Mouse (Mus musculus): ENCODE measurements around the gene Vmn1r127.
"Not testable (repeated sequence)": the region's sequence is repeated elsewhere in the genome, so short reads cannot be mapped to it uniquely, and the experiment has no call there.

Vmn1r127 gene

DNA sequence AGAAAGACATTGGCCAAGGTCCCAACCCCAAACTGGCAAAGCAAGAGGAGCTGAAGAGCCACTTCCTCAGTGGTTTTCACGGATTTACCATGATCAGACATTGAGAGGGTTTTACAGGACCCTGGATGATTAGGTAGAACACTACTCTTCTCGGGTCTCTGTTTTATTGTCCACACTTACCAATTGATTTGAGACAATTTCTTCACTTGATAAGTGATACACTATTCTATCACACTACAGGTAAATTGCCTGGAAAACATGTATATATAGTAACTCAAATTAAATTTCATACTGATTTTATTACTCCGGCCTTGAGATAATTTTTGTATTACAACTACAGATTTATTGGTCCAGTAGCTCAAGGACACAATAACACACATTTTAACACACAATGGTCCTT lies at the start of gene Vmn1r127:
Gene Vmn1r127, minus strand, starts transcription at position 101 of the 400 bp plus-strand sequence.
- not testable (repeated sequence) for DNase-seq (ENCODE audit: low spot score)

DNA sequence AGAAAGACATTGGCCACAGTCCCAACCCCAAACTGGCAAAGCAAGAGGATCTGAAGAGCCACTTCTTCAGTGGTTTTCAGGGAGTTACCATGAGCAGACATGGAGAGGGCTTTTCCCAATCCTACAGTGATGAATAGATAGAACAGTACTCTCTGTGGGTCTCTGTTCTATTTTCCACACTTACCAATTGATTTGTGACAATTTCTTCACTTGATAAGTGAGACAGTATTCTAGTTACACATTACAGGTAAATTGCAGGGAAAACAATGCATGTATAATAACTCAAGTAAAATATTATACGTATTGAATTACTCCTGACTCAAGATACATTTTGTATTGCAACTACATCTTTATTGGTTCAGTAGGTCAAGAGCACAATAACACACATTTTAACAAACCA lies 41.5 kb upstream of the Vmn1r127 start, which contains the start of gene Vmn1r129:
Gene Vmn1r129, minus strand, starts transcription at position 101 of the 400 bp plus-strand sequence.
- not testable (repeated sequence) for DNase-seq (ENCODE audit: low spot score)

DNA sequence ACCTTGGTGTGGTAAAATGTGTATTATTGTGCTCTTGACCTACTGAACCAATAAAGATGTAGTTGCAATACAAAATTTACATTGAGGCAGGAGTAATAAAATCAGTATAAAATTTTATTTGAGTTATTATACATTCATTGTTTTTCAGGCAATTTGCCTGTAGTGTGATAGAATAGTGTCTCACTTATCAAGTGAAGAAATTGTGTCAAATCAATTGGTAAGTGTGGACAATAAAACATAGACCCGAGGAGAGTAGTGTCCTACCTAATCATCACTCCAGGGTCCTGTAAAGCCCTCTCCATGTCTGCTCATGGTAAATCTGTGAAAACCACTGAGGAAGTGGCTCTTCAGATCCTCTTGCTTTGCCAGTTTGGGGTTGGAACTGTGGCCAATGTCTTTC lies 29.4 kb upstream of the Vmn1r127 start, which contains the start of gene Vmn1r128:
Gene Vmn1r128, plus strand, starts transcription at position 301 of the 400 bp plus-strand sequence.
- DNase-seq (ENCODE audit: low spot score) = not testable (repeated sequence)

DNA sequence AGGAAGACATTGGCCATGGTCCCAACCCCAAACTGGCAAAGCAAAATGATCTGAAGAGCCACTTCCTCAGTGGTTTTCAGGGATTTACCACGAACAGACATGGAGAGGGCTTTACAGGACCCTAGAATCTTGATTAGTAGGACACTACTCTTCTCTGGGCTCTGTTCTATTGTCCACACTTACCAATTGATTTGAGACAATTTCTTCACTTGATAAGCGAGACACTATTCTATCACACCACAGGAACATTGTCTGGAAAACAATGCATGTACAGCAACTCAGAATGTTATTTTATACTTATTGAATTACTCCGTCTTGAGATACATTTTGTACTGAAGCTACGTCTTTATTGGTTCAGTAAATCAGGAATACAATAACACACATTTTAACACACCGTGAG lies 18.3 kb downstream of the Vmn1r127 start, which contains the start of gene Vmn1r126:
Gene Vmn1r126, minus strand, starts transcription at position 101 of the 400 bp plus-strand sequence.
- not testable (repeated sequence) for DNase-seq (ENCODE audit: low spot score)

DNA sequence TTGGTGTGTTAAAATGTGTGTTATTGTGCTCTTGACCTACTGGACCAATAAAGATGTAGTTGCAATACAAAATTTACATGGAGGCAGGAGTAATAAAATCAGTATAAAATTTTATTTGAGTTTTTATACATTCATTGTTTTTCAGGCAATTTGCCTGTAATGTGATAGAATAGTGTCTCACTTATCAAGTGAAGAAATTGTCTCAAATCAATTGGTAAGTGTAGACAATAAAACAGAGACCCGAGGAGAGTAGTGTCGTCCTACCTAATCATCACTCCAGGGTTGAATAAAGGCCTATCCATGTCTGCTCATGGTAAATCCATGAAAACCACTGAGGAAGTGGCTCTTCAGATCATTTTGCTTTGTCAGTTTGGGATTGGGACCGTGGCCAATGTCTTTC lies 47.8 kb downstream of the Vmn1r127 start, which contains the start of gene Vmn1r125:
Gene Vmn1r125, plus strand, starts transcription at position 301 of the 400 bp plus-strand sequence.
- DNase-seq (ENCODE audit: low spot score) = not testable (repeated sequence)
